Mouse (Mus musculus) kidney, adult 2 months (tissue): ENCODE data around the gene Ifitm6.

Experiments used
- CTCF ChIP-seq: fragments of 200-500 bp; conservative IDR thresholded peaks from 2 replicates; pipeline ENCODE4 v1.5.1; 2011; ENCODE audit warnings: low read depth, mild to moderate bottlenecking, control low read depth, low read length, moderate library complexity, mixed read lengths; ENCODE audit not compliant: insufficient read depth, insufficient read length
- POLR2A ChIP-seq: fragments of 200-500 bp; IDR thresholded peaks from one replicate; pipeline ENCODE4 v1.6.1; 2011; ENCODE audit warnings: low read depth, low read length, control low read depth

GRCm38 (mm10) chr7:140997817-140998216 is 19.9 kb downstream of the Ifitm6 start:
- no peak for TF ChIP-seq CTCF
- no peak for TF ChIP-seq POLR2A
